Comparison of ENCODE assay signal across 12 mouse cellular contexts in genomic region chr17:79536549-79536948, GRCm38 (mm10).
"Had no signal": no experiment of that assay in that cellular context is flagged by ENCODE, and none has a peak within 500 bp of the region (broad histone marks: within the 10 kb centered on the region; RNA-seq: fewer than 3 reads in every experiment).

No protein-coding gene starts in this region.

- H3K9me3 ChIP-seq: liver, embryonic 13.5 days; lung, embryonic 15.5 days; midbrain, embryonic 10.5 days; neural tube, embryonic 13.5 days had no signal

- H3K4me2 ChIP-seq: liver, embryonic 13.5 days; lung, embryonic 15.5 days; neural tube, embryonic 13.5 days had no signal

- ATAC-seq: liver, postnatal 0 days had no signal

- H3K27ac ChIP-seq: left cerebral cortex, adult 2 months; liver, embryonic 13.5 days; lung, embryonic 15.5 days; midbrain, embryonic 10.5 days; neural tube, embryonic 13.5 days had no signal

- H3K27me3 ChIP-seq: liver, embryonic 13.5 days; lung, embryonic 15.5 days; neural tube, embryonic 13.5 days had no signal

- DNase-seq: kidney, adult 2 months; kidney, postnatal 25 days; liver; liver, embryonic 13.5 days; liver, postnatal 0 days; midbrain, embryonic 14.5 days; right cerebral cortex, postnatal 25 days; thymus, postnatal 36 days had no signal

- H3K4me1 ChIP-seq: liver, embryonic 13.5 days; lung, embryonic 15.5 days; midbrain, embryonic 10.5 days; neural tube, embryonic 13.5 days had no signal

- H3K4me3 ChIP-seq: left cerebral cortex, adult 2 months; liver, embryonic 13.5 days; lung, embryonic 15.5 days; midbrain, embryonic 10.5 days; neural tube, embryonic 13.5 days had no signal

- H3K9ac ChIP-seq: liver, embryonic 13.5 days; liver, postnatal 0 days; lung, embryonic 15.5 days; neural tube, embryonic 13.5 days had no signal

- H3K36me3 ChIP-seq: liver, embryonic 13.5 days; lung, embryonic 15.5 days; midbrain, embryonic 10.5 days; neural tube, embryonic 13.5 days had no signal
